Mouse (Mus musculus) limb, embryonic 12.5 days (tissue): ENCODE data around the gene Foxo3. TPM values are rescaled to one million over a fixed set of nuclear protein-coding genes. Genes with fewer than 3 reads are reported as not detected.
A peak's percentile ranks its signal among the peaks of the same experiment; 100 is the strongest.

Experiments
- ATAC-seq: fragments of 200-750 bp; cut with Nextera tagmentation; 2 replicates; pipeline ENCODE4 v1.8.0; 2017; ENCODE audit warnings: low read depth, moderate TSS enrichment; ENCODE audit not compliant: insufficient number of reproducible peaks, insufficient read depth, low FRiP score, low TSS enrichment
- H3K27ac ChIP-seq: fragments of 300-500 bp; sonication (generic); 2 replicates; pipeline ENCODE4 v1.5.1; 2016; ENCODE audit warnings: mild to moderate bottlenecking, moderate library complexity
- H3K27me3 ChIP-seq: fragments of 300-500 bp; sonication (generic); 2 replicates; pipeline ENCODE4 v1.6.1; 2016; ENCODE audit warnings: mild to moderate bottlenecking, moderate library complexity
- H3K36me3 ChIP-seq: fragments of 300-500 bp; sonication (generic); 2 replicates; pipeline ENCODE4 v1.6.1; 2016; ENCODE audit warnings: mild to moderate bottlenecking, moderate library complexity
- H3K4me1 ChIP-seq: fragments of 300-500 bp; sonication (generic); replicated peaks from 2 replicates; pipeline ENCODE4 v1.6.1; 2016
- H3K4me2 ChIP-seq: fragments of 300-500 bp; sonication (generic); 2 replicates; pipeline ENCODE4 v1.6.1; 2016; ENCODE audit warnings: mild to moderate bottlenecking, moderate library complexity
- H3K4me3 ChIP-seq: fragments of 300-500 bp; sonication (generic); replicated peaks from 2 replicates; pipeline ENCODE4 v1.5.1; 2016; ENCODE audit warnings: mild to moderate bottlenecking
- H3K9ac ChIP-seq: fragments of 300-500 bp; sonication (generic); replicated peaks from 2 replicates; pipeline ENCODE4 v1.6.1; 2016; ENCODE audit warnings: mild to moderate bottlenecking, moderate library complexity
- H3K9me3 ChIP-seq: fragments of 300-500 bp; sonication (generic); 2 replicates; pipeline ENCODE4 v1.6.1; 2016; ENCODE audit warnings: mild to moderate bottlenecking, moderate library complexity
- WGBS: fragments of 180-500 bp; shearing (Covaris S2); methylation state at CpG from one replicate; pipeline ENCODE4 v1.1.7; 2016; 5-methylcytosine and 5-hydroxymethylcytosine counted together
- polyA plus RNA-seq: library from polyadenylated mRNA; unstranded; fragments of >200 nt; fragmentation: Nextera tagmentation; extraction: Ambion mirVana; gene quantifications from 2 replicates; pipeline ENCODE4 v1.2.1, GENCODE M21; 2016

The Foxo3 gene
- polyA plus RNA-seq, 1 experiment from 2014 or later: 6.3 TPM

- H3K9ac ChIP-seq: peak overlapping the region; percentile 81
- peak overlapping the region; percentile 96 for H3K4me2 ChIP-seq
- peak overlapping the region; percentile 97 for H3K27ac ChIP-seq
- H3K9me3 ChIP-seq: no peaks in the 10 kb centered on the region
- no peak for ATAC-seq
- H3K36me3 ChIP-seq: no peaks in the 10 kb centered on the region
- peaks cover 20% of the 10 kb centered on the region for H3K27me3 ChIP-seq
- H3K4me3 ChIP-seq: peak overlapping the region; percentile 82
- peaks cover 46% of the 10 kb centered on the region for H3K4me1 ChIP-seq
- 0% methylated on average over 47 of the region's 54 CpGs for WGBS
These were observed 1.1 kb downstream of the Foxo3 start for GRCm38 (mm10) chr10:42275401-42275870.

- H3K27me3 ChIP-seq: peaks cover 20% of the 10 kb centered on the region
- peaks cover 2% of the 10 kb centered on the region; the same call in 1 of the 2 replicates for H3K36me3 ChIP-seq
- peaks cover 48% of the 10 kb centered on the region for H3K4me1 ChIP-seq
- under 1% methylated on average over 65 of the region's 65 CpGs for WGBS
- ATAC-seq: no peak
- no peaks in the 10 kb centered on the region for H3K9me3 ChIP-seq
- H3K4me3 ChIP-seq: peak overlapping the region; percentile 82
- H3K27ac ChIP-seq: peak overlapping the region; percentile 97
- H3K4me2 ChIP-seq: peak overlapping the region; percentile 96
- H3K9ac ChIP-seq: peak overlapping the region; percentile 81
These were observed 1.7 kb downstream of the Foxo3 start for GRCm38 (mm10) chr10:42274712-42275400.

- ATAC-seq: no peak
- Histone ChIP-seq H3K36me3 (peaks cover 10% of the 10 kb centered on the region), H3K4me1 (peaks cover 55% of the 10 kb centered on the region), H3K27ac (no peak overlapping the region), H3K9ac (peak overlapping the region; percentile 81; the same call in 1 of the 2 replicates), H3K4me3 (peak overlapping the region; percentile 82), H3K4me2 (peak overlapping the region; percentile 96), H3K27me3 (peaks cover 20% of the 10 kb centered on the region), H3K9me3 (no peaks in the 10 kb centered on the region)
- WGBS: 9% methylated on average over 21 of the region's 21 CpGs
These were observed 2.5 kb downstream of the Foxo3 start for GRCm38 (mm10) chr10:42273760-42274691.

GRCm38 (mm10) chr10:42273403-42273759 is 3.2 kb downstream of the Foxo3 start:
- H3K4me2 ChIP-seq: peak overlapping the region; percentile 96
- H3K27me3 ChIP-seq: peaks cover 20% of the 10 kb centered on the region
- H3K36me3 ChIP-seq: peaks cover 17% of the 10 kb centered on the region
- no peak overlapping the region for H3K9ac ChIP-seq
- WGBS: 68% methylated on average over 6 of the region's 6 CpGs
- H3K27ac ChIP-seq: no peak overlapping the region
- H3K9me3 ChIP-seq: no peaks in the 10 kb centered on the region
- H3K4me1 ChIP-seq: peaks cover 51% of the 10 kb centered on the region
- no peak for ATAC-seq
- H3K4me3 ChIP-seq: peak overlapping the region; percentile 82

- H3K27ac ChIP-seq: no peak overlapping the region
- H3K27me3 ChIP-seq: peaks cover 20% of the 10 kb centered on the region
- 49% methylated on average over 11 of the region's 11 CpGs for WGBS
- ATAC-seq: no peak
- no peaks in the 10 kb centered on the region for H3K9me3 ChIP-seq
- H3K4me2 ChIP-seq: no peak overlapping the region
- no peak overlapping the region for H3K9ac ChIP-seq
- H3K4me1 ChIP-seq: peaks cover 50% of the 10 kb centered on the region
- peaks cover 34% of the 10 kb centered on the region for H3K36me3 ChIP-seq
- H3K4me3 ChIP-seq: 0 out of 2 replicates have a peak overlapping the region, but pooled peaks have one; percentile 6
These were observed 4.9 kb downstream of the Foxo3 start for GRCm38 (mm10) chr10:42271454-42272230.

- H3K27me3 ChIP-seq: peaks cover 20% of the 10 kb centered on the region
These were observed 6.1 kb downstream of the Foxo3 start for GRCm38 (mm10) chr10:42270277-42271083.

GRCm38 (mm10) chr10:42269281-42270025 is 7.1 kb downstream of the Foxo3 start:
- H3K4me3 ChIP-seq: no peak overlapping the region
- WGBS: 66% methylated on average over 15 of the region's 15 CpGs
- no peak overlapping the region for H3K9ac ChIP-seq
- H3K27ac ChIP-seq: no peak overlapping the region
- H3K36me3 ChIP-seq: peaks cover 55% of the 10 kb centered on the region
- H3K9me3 ChIP-seq: no peaks in the 10 kb centered on the region
- peaks cover 13% of the 10 kb centered on the region for H3K27me3 ChIP-seq
- H3K4me2 ChIP-seq: no peak overlapping the region
- peaks cover 44% of the 10 kb centered on the region for H3K4me1 ChIP-seq
- ATAC-seq: no peak

More at GRCm38 (mm10) chr10:42270277-42271083, 6.1 kb downstream of the Foxo3 start:
- Histone ChIP-seq H3K4me3 (no peak overlapping the region), H3K27ac (no peak overlapping the region), H3K9me3 (no peaks in the 10 kb centered on the region), H3K4me1 (peaks cover 50% of the 10 kb centered on the region), H3K4me2 (peak overlapping the region; percentile 23; the same call in 1 of the 2 replicates), H3K9ac (no peak overlapping the region), H3K36me3 (peaks cover 46% of the 10 kb centered on the region)
- WGBS: 61% methylated on average over 10 of the region's 10 CpGs
- no peak for ATAC-seq

GRCm38 (mm10) chr10:42267811-42268545 is 8.6 kb downstream of the Foxo3 start:
- WGBS: 80% methylated on average over 5 of the region's 5 CpGs
- H3K4me1 ChIP-seq: peaks cover 36% of the 10 kb centered on the region
- H3K27ac ChIP-seq: no peak overlapping the region
- no peak for ATAC-seq
- H3K27me3 ChIP-seq: no peaks in the 10 kb centered on the region
- no peak overlapping the region for H3K4me3 ChIP-seq
- H3K4me2 ChIP-seq: no peak overlapping the region
- H3K9me3 ChIP-seq: no peaks in the 10 kb centered on the region
- no peak overlapping the region for H3K9ac ChIP-seq
- H3K36me3 ChIP-seq: peaks cover 58% of the 10 kb centered on the region

GRCm38 (mm10) chr10:42265021-42265689 is 11.4 kb downstream of the Foxo3 start:
- H3K9me3 ChIP-seq: no peaks in the 10 kb centered on the region
- WGBS: 91% methylated on average over 11 of the region's 11 CpGs
- H3K27me3 ChIP-seq: no peaks in the 10 kb centered on the region
- H3K36me3 ChIP-seq: peaks cover 58% of the 10 kb centered on the region
- H3K4me2 ChIP-seq: no peak overlapping the region
- no peak overlapping the region for H3K4me3 ChIP-seq
- H3K9ac ChIP-seq: no peak overlapping the region
- no peak for ATAC-seq
- peaks cover 18% of the 10 kb centered on the region for H3K4me1 ChIP-seq
- no peak overlapping the region for H3K27ac ChIP-seq
